Mouse (Mus musculus) limb, embryonic 15.5 days (tissue): ENCODE measurements around the gene Gpr35. TPM values are rescaled to one million over a fixed set of nuclear protein-coding genes. Genes with fewer than 3 reads are reported as not detected.

ENCODE experiments used
- ATAC-seq: fragments of 200-750 bp; cut with Nextera tagmentation; 2 replicates; pipeline ENCODE4 v1.8.0; 2017; ENCODE audit warnings: low read depth, moderate TSS enrichment; ENCODE audit not compliant: insufficient number of reproducible peaks, low FRiP score, low TSS enrichment
- H3K27ac ChIP-seq: fragments of 300-500 bp; sonication (generic); 2 replicates; pipeline ENCODE4 v1.5.1; 2015; ENCODE audit warnings: moderate library complexity, mild to moderate bottlenecking, inconsistent platforms
- H3K27me3 ChIP-seq: fragments of 300-500 bp; sonication (generic); 2 replicates; pipeline ENCODE4 v1.6.1; 2015; ENCODE audit warnings: inconsistent platforms
- H3K36me3 ChIP-seq: fragments of 300-500 bp; sonication (generic); 2 replicates; pipeline ENCODE4 v1.6.1; 2015; ENCODE audit warnings: inconsistent platforms
- H3K4me1 ChIP-seq: fragments of 300-500 bp; sonication (generic); 2 replicates; pipeline ENCODE4 v1.6.1; 2015; ENCODE audit warnings: inconsistent platforms
- H3K4me2 ChIP-seq: fragments of 300-500 bp; sonication (generic); 2 replicates; pipeline ENCODE4 v1.6.1; 2015; ENCODE audit warnings: mild to moderate bottlenecking, inconsistent platforms
- H3K4me3 ChIP-seq: fragments of 300-500 bp; sonication (generic); 2 replicates; pipeline ENCODE4 v1.5.1; 2015; ENCODE audit warnings: mild to moderate bottlenecking, inconsistent platforms
- H3K9ac ChIP-seq: fragments of 300-500 bp; sonication (generic); 2 replicates; pipeline ENCODE4 v1.6.1; 2015; ENCODE audit warnings: inconsistent platforms
- H3K9me3 ChIP-seq: fragments of 300-500 bp; sonication (generic); 2 replicates; pipeline ENCODE4 v1.6.1; 2016; ENCODE audit warnings: inconsistent platforms
- WGBS: fragments of 180-500 bp; shearing (Covaris S2); methylation state at CpG from one replicate; pipeline ENCODE4 v1.1.7; 2015; 5-methylcytosine and 5-hydroxymethylcytosine counted together
- polyA plus RNA-seq: library from polyadenylated mRNA; unstranded; fragments of >200 nt; fragmentation: Nextera tagmentation; extraction: Ambion mirVana; gene quantifications from 2 replicates; pipeline ENCODE4 v1.2.1, GENCODE M21; 2015

Gpr35 gene
- 1.8 and 2.5 TPM in 2 replicates for polyA plus RNA-seq

- no peaks in the 10 kb centered on the region for H3K4me1 ChIP-seq
- peaks cover 40% of the 10 kb centered on the region for H3K36me3 ChIP-seq
- H3K4me2 ChIP-seq, result no peak within 1 kb of the TSS
- H3K9ac ChIP-seq, result no peak within 1 kb of the TSS
- H3K9me3 ChIP-seq, result no peaks in the 10 kb centered on the region
- WGBS, result 65% methylated on average over 5 of the region's 5 CpGs
- H3K27ac ChIP-seq, result no peak within 1 kb of the TSS
- ATAC-seq, result no peak
- H3K4me3 ChIP-seq, result no peak within 1 kb of the TSS
- H3K27me3 ChIP-seq, result no peaks in the 10 kb centered on the region
Observed at GRCm38 (mm10) chr1:92950607-92951006, at the start of gene Gpr35. Gene Gpr35 (plus strand): TSS chr1:92950865.

- Histone ChIP-seq H3K27ac (no peak within 1 kb of the TSS), H3K4me2 (peak within 1 kb of the TSS; percentile 35), H3K9ac (no peak within 1 kb of the TSS), H3K4me1 (peaks cover 18% of the 10 kb centered on the region), H3K9me3 (no peaks in the 10 kb centered on the region), H3K4me3 (0 out of 2 replicates have a peak within 1 kb of the TSS, but pooled peaks have one; percentile 3), H3K36me3 (no peaks in the 10 kb centered on the region), H3K27me3 (peaks cover 13% of the 10 kb centered on the region; the same call in 1 of the 2 replicates)
- 1% methylated on average over 15 of the region's 15 CpGs for WGBS
- no peak for ATAC-seq
Observed at GRCm38 (mm10) chr1:92902786-92903185, 47.9 kb upstream of the Gpr35 start, which contains the start of gene Ankmy1. Gene Ankmy1 (minus strand): TSS chr1:92902906.

GRCm38 (mm10) chr1:92903627-92904026, 47.0 kb upstream of the Gpr35 start:
- Histone ChIP-seq H3K4me3 (no peak overlapping the region), H3K27ac (no peak overlapping the region), H3K27me3 (peaks cover 13% of the 10 kb centered on the region; the same call in 1 of the 2 replicates), H3K4me2 (no peak overlapping the region), H3K36me3 (no peaks in the 10 kb centered on the region), H3K9ac (no peak overlapping the region), H3K4me1 (peaks cover 22% of the 10 kb centered on the region), H3K9me3 (no peaks in the 10 kb centered on the region)
- WGBS, result 64% methylated on average over 4 of the region's 4 CpGs
- ATAC-seq, result no peak

- no peak overlapping the region for H3K9ac ChIP-seq
- H3K4me1 ChIP-seq, result peaks cover 33% of the 10 kb centered on the region
- no peaks in the 10 kb centered on the region for H3K36me3 ChIP-seq
- no peak overlapping the region for H3K4me2 ChIP-seq
- WGBS, result 97% methylated on average over 2 of the region's 2 CpGs
- no peak overlapping the region for H3K27ac ChIP-seq
- ATAC-seq, result no peak
- no peaks in the 10 kb centered on the region for H3K9me3 ChIP-seq
- peaks cover 4% of the 10 kb centered on the region; the same call in 1 of the 2 replicates for H3K27me3 ChIP-seq
- no peak overlapping the region for H3K4me3 ChIP-seq
Observed at GRCm38 (mm10) chr1:92905703-92906310, 44.9 kb upstream of the Gpr35 start.

- Histone ChIP-seq H3K4me1 (peaks cover 42% of the 10 kb centered on the region), H3K9ac (peak within 1 kb of the TSS; percentile 77), H3K27me3 (no peaks in the 10 kb centered on the region), H3K36me3 (no peaks in the 10 kb centered on the region), H3K4me3 (peak within 1 kb of the TSS; percentile 83), H3K9me3 (no peaks in the 10 kb centered on the region), H3K4me2 (peak within 1 kb of the TSS; percentile 70), H3K27ac (peak within 1 kb of the TSS; percentile 95)
- WGBS, result under 1% methylated on average over 77 of the region's 81 CpGs
- peak; percentile 87 for ATAC-seq
Observed at GRCm38 (mm10) chr1:92906779-92907631, 43.7 kb upstream of the Gpr35 start, which contains the start of gene Dusp28. Gene Dusp28 (plus strand): TSS chr1:92906981.

- Histone ChIP-seq H3K9ac (peak overlapping the region; percentile 77), H3K27ac (peak overlapping the region; percentile 95), H3K4me3 (peak overlapping the region; percentile 83), H3K36me3 (no peaks in the 10 kb centered on the region), H3K4me2 (peak overlapping the region; percentile 70), H3K27me3 (no peaks in the 10 kb centered on the region), H3K9me3 (no peaks in the 10 kb centered on the region), H3K4me1 (peaks cover 46% of the 10 kb centered on the region)
- ATAC-seq, result no peak
- WGBS, result 46% methylated on average over 20 of the region's 20 CpGs
Observed at GRCm38 (mm10) chr1:92907632-92908360, 42.9 kb upstream of the Gpr35 start.

- H3K4me3 ChIP-seq, result no peak overlapping the region
- no peak overlapping the region for H3K27ac ChIP-seq
- no peak for ATAC-seq
- H3K36me3 ChIP-seq, result no peaks in the 10 kb centered on the region
- H3K4me1 ChIP-seq, result peaks cover 44% of the 10 kb centered on the region
- no peak overlapping the region for H3K4me2 ChIP-seq
- H3K27me3 ChIP-seq, result no peaks in the 10 kb centered on the region
- no peak overlapping the region for H3K9ac ChIP-seq
- 86% methylated on average over 3 of the region's 3 CpGs for WGBS
- no peaks in the 10 kb centered on the region for H3K9me3 ChIP-seq
Observed at GRCm38 (mm10) chr1:92908664-92909063, 42.0 kb upstream of the Gpr35 start.

- no peak overlapping the region for H3K27ac ChIP-seq
- H3K4me3 ChIP-seq, result no peak overlapping the region
- H3K9me3 ChIP-seq, result no peaks in the 10 kb centered on the region
- no peak overlapping the region for H3K9ac ChIP-seq
- peaks cover 44% of the 10 kb centered on the region for H3K4me1 ChIP-seq
- no peaks in the 10 kb centered on the region for H3K36me3 ChIP-seq
- no peaks in the 10 kb centered on the region for H3K27me3 ChIP-seq
- H3K4me2 ChIP-seq, result no peak overlapping the region
- ATAC-seq, result no peak
- 66% methylated on average over 4 of the region's 4 CpGs for WGBS
Observed at GRCm38 (mm10) chr1:92909068-92909467, 41.6 kb upstream of the Gpr35 start.

- H3K9me3 ChIP-seq, result no peaks in the 10 kb centered on the region
- peaks cover 13% of the 10 kb centered on the region for H3K36me3 ChIP-seq
- under 1% methylated on average over 39 of the region's 57 CpGs for WGBS
- H3K4me1 ChIP-seq, result peaks cover 44% of the 10 kb centered on the region
- peak within 1 kb of the TSS; percentile 87 for H3K9ac ChIP-seq
- peak within 1 kb of the TSS; percentile 92 for H3K4me2 ChIP-seq
- peak; percentile 57 for ATAC-seq
- H3K27ac ChIP-seq, result peak within 1 kb of the TSS; percentile 91
- peak within 1 kb of the TSS; percentile 80 for H3K4me3 ChIP-seq
- H3K27me3 ChIP-seq, result no peaks in the 10 kb centered on the region
Observed at GRCm38 (mm10) chr1:92910239-92910885, 40.3 kb upstream of the Gpr35 start, which contains the start of gene Rnpepl1. Gene Rnpepl1 (plus strand): TSS chr1:92910783.

GRCm38 (mm10) chr1:92910925-92911720, 39.5 kb upstream of the Gpr35 start:
- WGBS, result under 1% methylated on average over 85 of the region's 85 CpGs
- H3K36me3 ChIP-seq, result peaks cover 20% of the 10 kb centered on the region

More at GRCm38 (mm10) chr1:92910925-92911720, 39.5 kb upstream of the Gpr35 start:
- H3K9ac ChIP-seq, result peak overlapping the region; percentile 87
- H3K4me3 ChIP-seq, result peak overlapping the region; percentile 80
- H3K9me3 ChIP-seq, result no peaks in the 10 kb centered on the region
- peak overlapping the region; percentile 91 for H3K27ac ChIP-seq
- H3K4me1 ChIP-seq, result peaks cover 44% of the 10 kb centered on the region
- H3K27me3 ChIP-seq, result no peaks in the 10 kb centered on the region
- ATAC-seq, result peak; percentile 5
- peak overlapping the region; percentile 92 for H3K4me2 ChIP-seq
